Mouse (Mus musculus): ENCODE results near the gene Ccnb1.
A peak's percentile ranks its signal among the peaks of the same experiment; 100 is the strongest.
"Not testable (repeated sequence)": the region's sequence is repeated elsewhere in the genome, so short reads cannot be mapped to it uniquely, and the experiment has no call there.

Ccnb1 gene

DNA sequence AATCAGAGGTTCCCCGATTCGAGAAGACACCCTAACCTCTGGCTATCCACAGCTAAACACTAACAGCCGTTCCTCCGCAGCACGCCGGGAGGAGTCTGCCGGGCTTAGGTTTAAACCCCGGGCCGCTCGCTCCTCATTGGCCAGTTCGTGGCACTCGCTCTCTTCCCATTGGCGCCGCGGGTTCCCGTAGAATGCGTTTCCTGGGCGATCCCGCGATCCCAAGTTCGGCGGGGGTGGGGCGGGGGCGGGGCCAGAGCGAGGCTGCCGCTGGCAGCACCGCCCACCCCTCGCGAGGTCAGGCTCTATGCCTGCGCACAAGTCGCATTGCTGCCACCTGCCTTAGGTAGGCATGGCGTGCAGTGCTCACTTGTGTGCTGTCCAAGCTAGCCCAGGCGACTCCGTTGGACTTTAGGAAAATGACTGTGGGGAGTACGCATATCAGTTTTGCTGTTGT lies at the start of gene Ccnb1:
Gene Ccnb1, minus strand, starts transcription at position 157 of the 454 bp plus-strand sequence.
- DNase-seq (ENCODE audit: low spot score): peak; percentile 94

DNA sequence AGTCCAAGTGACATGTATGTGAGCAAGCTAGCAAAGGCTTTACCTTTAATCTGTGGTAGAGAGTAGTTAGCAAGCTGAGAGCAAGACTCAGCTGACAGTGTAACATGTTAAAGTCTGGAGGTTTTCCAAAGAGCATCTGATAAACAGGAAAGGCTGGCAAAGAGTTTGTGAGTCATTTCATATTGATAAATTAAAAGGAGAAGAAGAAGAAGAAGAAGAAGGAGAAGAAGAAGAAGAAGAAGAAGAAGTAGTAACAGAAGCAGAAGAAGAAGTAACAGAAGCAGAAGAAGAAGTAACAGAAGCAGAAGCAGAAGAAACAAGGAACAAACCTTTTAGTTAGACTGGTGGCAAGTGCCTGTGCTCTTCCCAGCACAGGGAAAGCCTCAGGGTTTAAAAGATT lies 48.4 kb upstream of the Ccnb1 start:
- DNase-seq (ENCODE audit: low spot score): no peak

DNA sequence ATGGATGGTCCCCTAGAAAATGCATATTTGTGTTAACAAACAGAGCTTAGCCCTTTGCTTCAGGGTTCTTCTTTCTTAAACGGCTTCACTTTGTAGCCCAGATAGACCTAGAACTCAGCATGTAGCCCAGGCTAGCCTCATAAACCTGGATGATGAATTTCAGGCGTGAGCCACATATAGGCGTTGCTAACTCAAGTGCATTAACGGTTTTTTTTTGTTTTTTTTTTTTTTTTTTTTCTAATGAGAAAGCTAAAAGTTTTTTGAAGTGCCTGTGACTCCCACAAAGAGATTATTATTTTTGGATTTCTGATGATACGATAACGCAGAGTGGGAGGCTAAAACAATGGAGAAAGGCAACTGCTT lies 47.3 kb upstream of the Ccnb1 start:
- DNase-seq (ENCODE audit: low spot score): no peak

- peak; percentile 99 for DNase-seq (ENCODE audit: low spot score)
Observed at GRCm38 (mm10) chr13:100832741-100833639, 46.6 kb upstream of the Ccnb1 start, which contains the start of gene Slc30a5. Slc30a5 (minus strand) TSS chr13:100833427.

DNA sequence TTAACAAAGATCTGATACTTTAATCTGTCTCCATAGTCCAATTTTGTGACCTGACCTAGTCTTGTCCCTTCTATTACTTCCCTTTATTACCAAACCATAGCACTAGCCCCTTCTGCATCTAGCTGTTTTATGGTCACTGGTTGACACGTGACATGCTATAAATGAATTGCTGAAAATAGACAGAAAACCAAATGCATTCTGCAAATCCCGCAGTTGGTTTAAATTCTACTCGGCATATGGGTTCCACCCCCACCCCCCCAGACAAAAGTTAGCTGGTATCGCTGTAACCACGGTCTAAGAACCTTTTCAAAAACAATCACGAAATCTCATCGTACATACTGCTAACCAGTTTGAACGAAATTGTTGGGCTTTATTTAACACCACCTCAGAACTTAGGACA lies 45.8 kb upstream of the Ccnb1 start:
- no peak for DNase-seq (ENCODE audit: low spot score)

DNA sequence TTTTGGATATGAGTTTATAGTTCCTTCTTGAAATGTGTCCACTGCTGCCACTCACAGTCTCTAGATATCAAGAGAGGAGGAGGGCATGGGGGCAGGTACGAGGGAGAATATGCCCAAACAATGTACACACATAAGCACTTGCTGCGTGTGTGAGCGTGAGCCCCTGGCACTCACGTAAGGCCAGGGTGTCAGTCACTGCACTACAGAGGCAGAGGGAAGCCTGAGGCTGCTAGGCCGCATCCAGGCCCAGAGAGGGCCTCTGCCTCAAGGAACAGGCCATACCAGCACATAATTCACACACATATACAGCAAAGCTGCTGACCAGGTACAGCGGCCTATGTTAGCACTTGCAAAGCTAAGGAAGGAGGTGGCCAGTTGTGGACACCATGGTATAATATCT lies 44.8 kb upstream of the Ccnb1 start:
- no peak for DNase-seq (ENCODE audit: low spot score)

DNA sequence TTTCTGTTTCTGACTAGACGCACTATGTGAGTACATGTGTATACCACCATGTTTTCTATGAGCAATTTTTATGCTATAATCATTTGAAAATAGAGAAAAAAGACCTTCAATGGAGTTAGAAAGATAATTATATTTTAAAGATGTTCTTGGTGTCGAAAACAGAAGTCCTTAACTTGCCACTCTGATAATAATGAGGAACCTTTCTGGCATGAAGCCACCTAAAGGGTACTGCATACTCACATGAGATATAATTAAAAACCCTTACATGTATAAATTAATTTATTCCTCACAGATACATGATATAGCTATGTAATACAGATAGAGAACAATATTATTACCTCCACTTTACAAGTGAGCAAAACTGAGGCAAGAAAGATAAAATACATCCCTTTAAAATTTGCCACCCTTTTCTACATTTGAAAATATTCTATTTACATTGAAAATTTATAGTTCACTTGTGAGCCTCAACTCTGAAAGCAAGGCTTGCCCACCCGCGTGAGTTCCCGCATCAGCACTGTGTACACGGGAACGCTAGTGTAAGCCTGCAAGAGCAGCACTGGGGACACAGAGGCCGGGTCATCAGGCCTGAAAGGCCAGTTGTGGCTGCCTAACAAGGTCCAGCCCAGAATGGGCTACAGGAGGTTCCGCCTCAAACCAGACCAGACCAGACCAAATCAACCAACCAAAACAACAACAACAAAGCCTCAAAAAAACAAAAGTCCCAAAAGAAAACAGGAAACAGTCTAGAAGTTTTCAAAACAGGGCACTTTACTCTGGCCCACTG lies 39.4 kb upstream of the Ccnb1 start:
- no peak for DNase-seq (ENCODE audit: low spot score)

- DNase-seq (ENCODE audit: low spot score): no peak
Observed at GRCm38 (mm10) chr13:100824916-100825315, 38.5 kb upstream of the Ccnb1 start.

GRCm38 (mm10) chr13:100824306-100824705 lies 37.9 kb upstream of the Ccnb1 start:
- DNase-seq (ENCODE audit: low spot score): no peak

DNA sequence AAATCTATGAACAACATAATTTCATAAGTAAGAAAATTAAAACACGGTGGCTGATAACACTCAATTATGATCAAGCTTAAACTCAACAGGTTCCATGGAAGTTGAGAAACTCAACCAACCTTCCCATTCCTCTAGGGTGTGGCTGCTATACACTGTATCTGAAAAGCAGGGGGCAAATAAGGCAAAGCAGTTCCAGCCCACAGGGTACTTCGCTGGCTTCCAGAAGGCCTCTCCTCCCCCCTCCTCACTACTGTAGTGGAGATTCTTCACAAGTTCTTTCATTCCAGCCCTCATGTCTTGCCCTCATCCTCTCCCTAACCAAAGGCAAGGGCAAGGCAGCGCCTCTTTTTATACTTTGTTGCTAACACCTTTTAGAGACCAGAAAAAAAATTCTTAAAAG lies 37.5 kb upstream of the Ccnb1 start:
- no peak for DNase-seq (ENCODE audit: low spot score)

DNA sequence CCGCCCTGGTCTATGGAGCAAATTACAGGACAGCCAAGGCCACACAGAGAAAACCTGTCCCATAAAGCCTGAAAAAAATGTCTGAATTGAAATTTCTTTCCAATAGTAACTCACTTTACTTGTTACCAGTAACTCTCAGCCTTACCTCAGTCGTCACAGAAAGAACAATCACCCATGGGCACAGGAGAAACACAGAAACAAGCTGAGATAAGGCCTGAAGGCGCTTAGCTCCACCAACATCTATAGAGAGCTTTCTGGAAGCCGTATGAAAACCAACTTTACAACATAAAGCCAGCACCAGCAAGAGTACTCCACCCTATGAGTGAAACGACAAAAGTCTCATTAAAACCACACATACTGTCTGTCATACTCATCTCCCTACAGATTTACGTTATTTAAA lies 28.1 kb upstream of the Ccnb1 start:
- DNase-seq (ENCODE audit: low spot score): no peak

- DNase-seq (ENCODE audit: low spot score): no peak
Observed at GRCm38 (mm10) chr13:100805776-100806175, 19.4 kb upstream of the Ccnb1 start.

DNA sequence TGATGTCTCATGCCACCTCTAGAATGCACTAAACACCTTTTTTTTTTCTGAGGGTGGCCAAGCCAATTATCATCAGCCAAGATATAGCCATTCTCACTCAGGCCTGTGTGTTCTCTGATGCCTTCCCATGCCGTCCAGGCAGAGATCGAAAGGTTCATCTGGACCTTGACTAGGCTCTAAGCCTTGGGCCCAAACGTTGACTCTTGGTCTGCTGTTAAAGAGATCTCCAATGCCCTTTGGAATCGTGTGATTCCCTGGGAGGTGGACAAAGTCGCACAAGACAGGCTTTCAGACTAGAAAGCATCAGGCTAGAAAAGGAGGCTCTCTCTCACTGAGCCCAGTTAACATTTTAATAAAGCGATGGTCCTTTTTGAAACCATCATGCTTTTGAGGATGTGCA lies 10.8 kb upstream of the Ccnb1 start:
- no peak for DNase-seq (ENCODE audit: low spot score)

DNA sequence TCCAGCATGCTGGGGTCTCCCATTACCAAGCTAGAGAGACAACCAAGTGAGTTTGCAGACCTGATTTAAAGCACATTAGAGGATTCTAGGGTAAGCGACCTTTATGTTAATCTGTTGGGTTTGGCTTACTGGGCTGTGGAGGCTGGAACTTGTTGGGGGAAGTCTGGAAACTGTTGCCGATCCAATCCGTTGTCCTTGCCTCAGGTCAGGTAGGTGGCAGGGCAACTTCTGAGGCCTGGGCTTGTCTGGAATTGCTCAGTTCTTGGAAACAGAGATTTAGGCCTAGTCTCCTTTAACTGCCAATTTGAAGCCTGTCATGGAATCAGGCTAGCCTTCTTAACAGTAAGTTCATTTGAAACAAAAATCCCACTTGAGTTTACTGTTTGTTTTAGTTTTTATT lies 2.7 kb upstream of the Ccnb1 start:
- no peak for DNase-seq (ENCODE audit: low spot score)

- DNase-seq (ENCODE audit: low spot score): not testable (repeated sequence)
Observed at GRCm38 (mm10) chr13:100788057-100788456, 1.7 kb upstream of the Ccnb1 start.

DNA sequence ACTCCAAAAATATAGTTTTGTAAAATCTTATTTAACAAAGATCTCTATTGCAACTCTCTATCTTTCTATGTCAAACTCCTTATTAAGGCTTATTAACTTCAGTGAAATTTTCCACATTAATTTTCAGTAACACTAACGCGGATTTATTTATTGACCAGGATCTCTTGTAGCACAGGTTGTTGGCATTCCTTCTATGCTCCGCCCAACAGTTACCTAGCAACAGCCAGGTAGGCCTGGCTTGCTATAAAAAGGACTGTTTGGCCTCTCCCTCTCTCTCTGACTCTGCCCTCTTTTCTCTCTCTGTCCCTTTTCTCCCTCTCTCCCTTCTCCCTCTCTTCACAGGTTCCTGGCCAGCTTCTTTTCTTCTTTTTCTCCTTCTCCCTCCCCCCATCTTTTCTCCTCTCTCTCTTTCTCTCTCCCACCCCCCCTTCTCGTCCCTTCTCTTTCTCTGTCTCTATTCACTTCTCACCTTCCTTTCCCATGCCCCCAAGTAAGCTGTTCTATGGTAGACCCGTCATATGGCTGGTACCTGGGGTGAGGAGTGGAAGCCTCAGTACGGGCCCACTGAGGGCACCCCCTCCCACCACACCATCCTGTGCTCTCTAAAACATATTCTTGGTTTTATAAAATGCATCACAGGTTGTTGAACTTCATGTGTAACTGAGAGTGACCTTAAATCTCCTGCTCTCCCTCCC lies 1.1 kb upstream of the Ccnb1 start:
- DNase-seq (ENCODE audit: low spot score): no peak

DNA sequence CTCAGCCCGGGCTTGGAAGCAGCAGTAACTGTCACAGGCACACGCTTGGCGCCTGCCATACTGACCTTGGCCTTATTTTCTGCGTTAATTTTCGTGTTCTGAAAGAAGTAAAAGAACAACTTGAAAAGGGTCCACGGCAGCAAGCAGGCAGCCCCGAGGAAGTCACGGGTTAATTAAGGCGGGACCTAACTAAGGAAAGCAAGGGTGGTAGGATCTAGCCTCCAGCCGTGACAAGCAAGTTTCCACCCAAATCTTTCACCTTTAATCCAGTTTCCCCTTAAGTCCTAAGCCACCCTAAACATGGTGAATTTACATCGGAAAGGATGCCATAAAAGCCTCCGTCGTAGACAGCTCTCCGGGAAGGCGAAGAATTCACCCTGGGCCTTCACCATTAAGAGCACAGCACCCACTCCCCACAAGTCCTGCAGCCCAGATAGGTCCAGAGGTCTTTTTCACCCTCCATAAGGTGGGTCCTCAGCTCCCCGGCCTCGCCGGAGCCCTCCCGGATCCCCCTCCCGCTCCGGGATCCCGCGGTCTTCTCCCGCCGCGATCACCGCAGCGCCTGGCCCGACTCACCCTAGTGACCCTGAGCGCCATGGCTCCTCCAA lies 460 bp downstream of the Ccnb1 start:
- DNase-seq (ENCODE audit: low spot score): no peak

DNA sequence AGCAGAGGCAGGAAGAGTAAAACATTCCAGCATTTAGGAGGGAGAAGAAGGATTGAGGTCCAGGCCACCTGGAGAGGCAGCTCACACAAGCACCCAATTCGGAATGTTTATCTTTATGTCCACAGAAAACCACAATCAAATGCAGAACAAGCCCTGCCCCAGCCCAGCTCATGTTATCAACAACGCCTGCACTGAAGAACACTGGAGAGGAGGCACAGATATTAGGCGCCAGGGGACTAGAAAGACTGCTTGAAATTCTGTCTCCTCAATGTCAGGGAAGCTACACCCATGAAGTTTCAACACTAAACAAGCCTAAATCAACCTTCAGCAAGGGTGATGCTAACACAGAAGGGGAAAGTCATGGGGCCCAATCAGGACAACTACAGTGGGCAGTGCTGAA lies 8.9 kb downstream of the Ccnb1 start:
- DNase-seq (ENCODE audit: low spot score): no peak

- DNase-seq (ENCODE audit: low spot score): no peak
Observed at GRCm38 (mm10) chr13:100776710-100777109, 9.7 kb downstream of the Ccnb1 start.

- DNase-seq (ENCODE audit: low spot score): no peak
Observed at GRCm38 (mm10) chr13:100776056-100776419, 10.3 kb downstream of the Ccnb1 start.

GRCm38 (mm10) chr13:100775252-100776055 lies 10.9 kb downstream of the Ccnb1 start, which contains the start of gene Cenph:
Cenph (minus strand) TSS chr13:100775899.
- DNase-seq (ENCODE audit: low spot score): peak; percentile 87
